Mouse (Mus musculus) c-Kit-positive CD71-positive TER-119-negative erythroid progenitor cells, embryonic 14.5 days (primary cell): ENCODE results near the gene Oit3.

Experiments used
- DNase-seq: peaks from one replicate; pipeline ENCODE4 v3.0.0-alpha.2; 2013; ENCODE audit warnings: low read depth

The Oit3 gene

GRCm38 (mm10) chr10:59441735-59442134 lies at the start of gene Oit3:
Gene Oit3 (minus strand): TSS chr10:59441778.
- no peak for DNase-seq

GRCm38 (mm10) chr10:59490920-59491319 lies 49.3 kb upstream of the Oit3 start:
- no peak for DNase-seq

GRCm38 (mm10) chr10:59489411-59489810 lies 47.8 kb upstream of the Oit3 start:
- no peak for DNase-seq

- DNase-seq: no peak
Measured at GRCm38 (mm10) chr10:59487351-59487750, 45.8 kb upstream of the Oit3 start.

GRCm38 (mm10) chr10:59484318-59484717 lies 42.7 kb upstream of the Oit3 start:
- DNase-seq: no peak

GRCm38 (mm10) chr10:59481381-59481780 lies 39.8 kb upstream of the Oit3 start:
- no peak for DNase-seq

GRCm38 (mm10) chr10:59470451-59470850 lies 28.9 kb upstream of the Oit3 start:
- no peak for DNase-seq

- no peak for DNase-seq
Measured at GRCm38 (mm10) chr10:59467297-59467696, 25.7 kb upstream of the Oit3 start.

- no peak for DNase-seq
Measured at GRCm38 (mm10) chr10:59466626-59467025, 25.0 kb upstream of the Oit3 start.

GRCm38 (mm10) chr10:59465546-59465945 lies 24.0 kb upstream of the Oit3 start:
- DNase-seq: no peak

GRCm38 (mm10) chr10:59462307-59462706 lies 20.7 kb upstream of the Oit3 start:
- DNase-seq: no peak

- DNase-seq: no peak
Measured at GRCm38 (mm10) chr10:59459767-59460166, 18.2 kb upstream of the Oit3 start.

- no peak for DNase-seq
Measured at GRCm38 (mm10) chr10:59454631-59455030, 13.1 kb upstream of the Oit3 start.

GRCm38 (mm10) chr10:59451839-59452238 lies 10.3 kb upstream of the Oit3 start:
- peak; percentile 11 for DNase-seq

- no peak for DNase-seq
Measured at GRCm38 (mm10) chr10:59447546-59447945, 6.0 kb upstream of the Oit3 start.

GRCm38 (mm10) chr10:59446911-59447437 lies 5.4 kb upstream of the Oit3 start:
- DNase-seq: no peak

GRCm38 (mm10) chr10:59444635-59445034 lies 3.1 kb upstream of the Oit3 start:
- no peak for DNase-seq

- DNase-seq: no peak
Measured at GRCm38 (mm10) chr10:59444106-59444505, 2.5 kb upstream of the Oit3 start.

GRCm38 (mm10) chr10:59443212-59443611 lies 1.6 kb upstream of the Oit3 start:
- no peak for DNase-seq

GRCm38 (mm10) chr10:59440177-59440576 lies 1.4 kb downstream of the Oit3 start:
- no peak for DNase-seq

GRCm38 (mm10) chr10:59439508-59439931 lies 2.1 kb downstream of the Oit3 start:
- no peak for DNase-seq

GRCm38 (mm10) chr10:59438651-59439050 lies 2.9 kb downstream of the Oit3 start:
- DNase-seq: no peak

GRCm38 (mm10) chr10:59435746-59436145 lies 5.8 kb downstream of the Oit3 start:
- no peak for DNase-seq

- peak; percentile 44 for DNase-seq
Measured at GRCm38 (mm10) chr10:59430701-59431218, 10.8 kb downstream of the Oit3 start.
